Mouse (Mus musculus): Measurements from ENCODE around the gene Rasl12.

DNA sequence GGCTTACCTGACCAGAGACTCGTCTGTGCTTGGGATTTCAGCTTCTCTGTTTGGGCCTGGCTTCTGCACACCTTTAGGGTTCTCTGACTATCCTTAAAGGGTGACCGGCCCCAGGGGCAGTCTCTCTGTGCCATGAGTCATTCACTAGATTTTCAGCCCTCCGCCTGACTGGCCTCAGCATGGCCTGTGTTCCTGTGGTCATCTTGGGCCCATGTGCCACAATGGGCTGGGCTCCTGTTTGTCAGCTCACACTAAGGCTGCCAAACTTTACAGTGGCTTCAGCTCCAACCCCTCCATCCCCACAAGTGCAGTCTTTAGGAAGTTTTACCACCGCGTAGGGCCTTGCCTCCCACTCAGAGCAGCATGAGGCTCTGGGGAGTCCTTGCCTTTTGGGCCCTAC, 45.1 kb upstream of the Rasl12 start:
- no peak for TF ChIP-seq CTCF (IDR thresholded peaks at IDR 0.05)
- no peak for TF ChIP-seq EP300 (IDR thresholded peaks at IDR 0.05)
